Mouse (Mus musculus): ENCODE data around the gene Slc7a8.

GRCm38 (mm10) chr14:54782971-54783370, 1.2 kb upstream of the Slc7a8 start:
- no peak for TF ChIP-seq CTCF (IDR thresholded peaks at IDR 0.05; ENCODE audit: low read depth)
- no peak for TF ChIP-seq EP300 (optimal IDR thresholded peaks at IDR 0.05)
